Mouse (Mus musculus) NIH3T3 (cell line): ENCODE measurements around the gene Fbxo40.

Experiments used
- DNase-seq: peaks from one replicate; pipeline ENCODE4 v3.0.0-alpha.2; 2012; ENCODE audit warnings: low read depth

Gene Fbxo40

GRCm38 (mm10) chr16:36946459-36947159 is 43.7 kb downstream of the Fbxo40 start:
- DNase-seq: no peak

DNA sequence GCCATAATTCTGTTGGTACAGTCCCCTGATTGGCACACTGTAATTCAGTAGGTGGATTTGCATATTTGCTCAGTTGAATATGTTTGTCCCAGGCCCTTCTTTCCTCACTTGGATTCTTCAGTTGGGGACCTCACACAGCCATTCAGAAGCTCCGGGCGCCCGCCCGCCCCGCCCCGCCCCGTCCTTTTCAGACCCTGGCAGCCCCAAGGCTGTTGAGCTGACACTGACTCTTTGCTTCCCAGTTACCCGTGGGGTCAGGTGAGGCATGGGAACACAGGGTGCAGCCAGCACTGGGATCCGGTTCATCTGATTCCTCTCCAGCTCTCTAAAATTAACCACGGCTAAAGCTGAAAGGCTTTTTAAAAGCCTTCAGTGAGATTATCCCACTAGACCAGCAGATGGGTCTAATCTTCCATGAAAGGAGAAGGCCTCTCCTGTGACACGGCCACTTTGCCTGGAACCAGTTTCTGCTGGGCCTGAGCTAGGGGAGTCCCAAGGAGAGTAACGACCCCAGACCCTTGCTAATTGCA is 45.3 kb downstream of the Fbxo40 start:
- DNase-seq: no peak

- no peak for DNase-seq
These were observed 46.7 kb downstream of the Fbxo40 start for GRCm38 (mm10) chr16:36943591-36943990.

DNA sequence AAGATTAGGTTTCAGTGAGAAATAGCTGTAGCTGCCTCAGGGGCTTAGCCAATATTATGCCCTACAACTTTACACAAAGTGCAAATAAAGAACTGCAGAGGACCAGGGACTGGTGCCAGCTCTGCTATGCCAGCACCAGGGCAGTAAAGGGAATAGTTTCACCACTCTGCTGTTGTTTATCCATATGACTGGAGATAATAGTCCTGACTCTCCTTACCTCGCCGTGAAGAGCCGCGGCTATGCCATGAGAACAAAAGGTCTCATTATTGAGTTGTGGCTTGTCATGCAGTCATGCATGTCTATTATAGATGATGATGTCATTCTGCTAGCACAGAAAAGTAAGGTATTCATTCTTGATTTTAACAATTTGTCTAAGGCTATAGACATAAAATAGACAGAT is 48.4 kb downstream of the Fbxo40 start:
- DNase-seq: no peak

GRCm38 (mm10) chr16:36941137-36941727 is 49.0 kb downstream of the Fbxo40 start:
- DNase-seq: no peak

- no peak for DNase-seq
These were observed 54.5 kb downstream of the Fbxo40 start for GRCm38 (mm10) chr16:36935814-36936213.

GRCm38 (mm10) chr16:36934841-36935620 is 55.2 kb downstream of the Fbxo40 start, which contains the start of gene Hcls1:
TSS of gene Hcls1 (plus strand) at chr16:36934983.
- DNase-seq: no peak

GRCm38 (mm10) chr16:36934131-36934840 is 56.0 kb downstream of the Fbxo40 start:
- DNase-seq: peak; percentile 39

GRCm38 (mm10) chr16:36932546-36932945 is 57.7 kb downstream of the Fbxo40 start:
- no peak for DNase-seq

- DNase-seq: no peak
These were observed 58.3 kb downstream of the Fbxo40 start for GRCm38 (mm10) chr16:36931976-36932375.

- no peak for DNase-seq
These were observed 58.9 kb downstream of the Fbxo40 start for GRCm38 (mm10) chr16:36931381-36931780.

- DNase-seq: no peak
These were observed 59.8 kb downstream of the Fbxo40 start for GRCm38 (mm10) chr16:36930231-36931136.

DNA sequence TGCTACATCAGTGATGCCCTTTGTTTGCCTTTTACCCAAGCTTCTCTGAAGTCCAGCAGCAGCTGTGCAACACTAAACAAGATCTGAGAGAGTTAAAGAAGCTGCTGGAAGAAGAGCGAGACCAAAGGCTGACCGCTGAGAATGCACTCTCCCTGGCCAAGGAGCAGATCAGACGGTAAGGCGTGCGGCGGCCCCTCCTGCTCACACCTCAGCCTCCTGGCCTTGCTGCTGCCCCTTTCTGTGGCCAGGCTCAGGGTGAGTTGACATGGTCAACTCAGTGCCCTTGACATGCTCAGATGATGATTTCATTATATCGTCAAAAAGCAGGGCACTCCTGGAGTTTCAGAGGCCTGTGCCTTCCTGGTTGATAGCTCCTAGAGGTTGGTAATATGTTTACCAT is 61.1 kb downstream of the Fbxo40 start:
- no peak for DNase-seq

DNA sequence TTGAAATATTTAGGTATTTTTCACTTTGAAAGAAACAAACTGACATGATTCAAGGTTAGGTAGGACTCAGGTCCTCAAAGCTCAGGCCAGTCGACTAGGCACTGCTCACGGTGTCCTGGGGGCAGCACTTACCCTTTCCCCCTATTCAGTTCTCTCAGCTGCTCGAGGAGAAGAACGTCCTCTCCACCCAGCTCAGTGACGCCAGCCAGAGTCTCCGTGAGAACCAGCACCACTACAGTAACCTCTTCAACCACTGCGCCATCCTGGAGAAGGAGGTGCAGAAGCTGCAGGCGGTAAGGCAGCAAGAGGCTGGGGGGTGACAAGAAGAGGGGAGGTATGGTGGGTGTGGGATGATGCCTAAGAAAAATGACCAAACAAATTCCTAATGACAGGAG is 62.2 kb downstream of the Fbxo40 start:
- DNase-seq: no peak

GRCm38 (mm10) chr16:36927495-36928105 is 62.7 kb downstream of the Fbxo40 start:
- no peak for DNase-seq

DNA sequence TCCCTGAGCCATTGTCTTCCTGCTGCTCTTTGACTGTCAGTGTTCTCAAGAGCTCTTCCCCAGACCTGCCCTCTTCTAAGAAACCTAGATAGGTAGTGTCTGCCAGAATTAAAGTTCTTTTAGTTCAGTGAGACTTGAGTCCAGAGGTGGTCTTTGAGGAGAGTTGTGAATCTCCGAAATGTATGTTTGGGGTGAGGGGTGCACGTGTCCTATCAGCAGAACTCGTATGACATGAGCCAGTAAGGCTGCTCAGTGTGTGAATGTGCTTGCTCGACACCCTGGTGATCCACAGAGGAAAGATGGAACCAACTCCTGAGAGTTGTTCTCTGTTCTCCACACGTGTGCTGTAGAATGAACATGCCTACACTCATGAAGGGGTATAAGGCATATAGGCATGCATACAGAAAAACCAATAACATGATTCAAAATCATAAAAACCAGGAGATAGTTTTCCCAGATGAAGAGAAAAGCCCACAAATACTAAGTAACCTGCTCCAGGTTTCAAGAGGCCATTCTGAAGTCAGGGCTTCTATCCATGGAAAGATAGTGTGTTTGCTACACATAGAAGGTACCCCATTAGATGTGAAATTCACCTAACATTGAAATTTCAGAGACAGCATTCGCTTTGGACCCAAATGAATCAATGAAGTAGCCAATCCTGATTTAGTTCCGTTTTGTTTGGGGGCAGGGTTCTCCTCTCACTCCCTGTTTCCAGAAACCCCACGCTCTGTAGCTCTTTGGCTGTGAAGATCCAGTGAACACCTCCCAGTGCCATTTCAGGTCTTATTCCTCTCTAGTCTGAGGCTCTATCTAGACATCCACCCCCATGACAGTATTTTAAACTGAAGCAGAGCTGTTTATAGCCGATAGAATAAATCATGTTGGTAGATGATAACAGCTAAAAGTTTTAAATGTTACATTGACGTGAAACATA is 63.5 kb downstream of the Fbxo40 start:
- DNase-seq: no peak

GRCm38 (mm10) chr16:36925797-36926196 is 64.5 kb downstream of the Fbxo40 start:
- DNase-seq: no peak

DNA sequence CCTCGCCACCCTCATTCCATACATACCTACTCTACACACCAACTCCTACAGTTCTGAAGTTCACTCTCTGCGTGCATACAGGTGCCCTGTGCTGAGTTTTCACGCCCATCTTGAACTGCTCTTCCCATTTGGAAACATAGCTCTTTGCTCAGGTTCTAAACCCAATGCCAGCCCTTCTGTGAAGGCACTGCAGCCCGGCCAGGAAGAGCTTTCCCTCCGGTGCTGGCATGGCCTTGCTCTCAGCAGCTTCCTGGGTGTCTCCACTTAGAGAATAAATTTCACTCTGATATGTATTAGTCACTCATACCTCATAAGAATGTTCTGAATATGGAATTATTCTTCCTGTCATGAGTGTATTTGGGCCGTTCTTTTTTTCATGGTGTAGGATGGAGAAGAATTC is 64.9 kb downstream of the Fbxo40 start:
- DNase-seq: no peak

DNA sequence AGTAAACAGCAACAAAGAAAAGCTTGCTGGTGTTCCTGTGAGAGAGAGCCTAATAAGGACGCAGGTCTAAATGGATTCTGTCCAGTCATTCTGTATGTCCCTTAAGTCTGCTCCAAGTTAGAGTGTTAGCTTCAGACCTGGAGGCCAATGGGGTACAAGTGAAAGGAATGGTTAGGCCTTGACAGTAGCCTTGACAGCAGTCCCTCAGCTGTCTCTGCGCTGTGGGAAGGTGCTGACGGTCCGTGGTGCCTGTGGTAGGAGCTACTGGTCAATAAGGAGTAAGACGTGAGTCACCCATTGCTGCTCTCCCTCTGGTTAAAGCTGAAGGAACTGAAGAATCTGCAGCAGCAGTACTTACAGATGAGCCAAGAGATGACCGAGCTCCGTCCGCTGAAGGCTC is 66.0 kb downstream of the Fbxo40 start:
- no peak for DNase-seq

DNA sequence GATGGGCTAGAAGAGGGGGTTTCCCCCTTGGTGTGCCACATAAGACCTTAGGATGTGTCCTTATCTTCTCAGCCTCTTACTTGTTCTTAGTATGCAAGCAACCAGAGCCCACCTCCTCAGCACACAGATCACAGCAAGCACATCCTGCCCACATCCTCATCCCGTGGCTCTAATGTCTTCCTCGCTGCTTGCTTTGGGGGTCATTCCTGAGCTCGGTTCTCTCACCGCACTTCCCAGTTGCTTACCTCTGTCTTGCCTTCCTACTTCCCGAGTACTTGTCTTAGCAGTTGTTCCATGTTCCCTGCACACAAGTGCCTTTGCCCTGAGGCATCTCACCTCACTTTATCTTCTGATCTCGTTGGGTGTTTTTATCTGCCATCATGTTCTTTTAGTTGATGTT is 68.3 kb downstream of the Fbxo40 start:
- DNase-seq: no peak
